Mouse (Mus musculus) C2C12 (cell line): ENCODE data around the gene Inpp5e.

Experiments
- CEBPB ChIP-seq: IDR thresholded peaks from one replicate; pipeline ENCODE4 v1.6.1; 2011; ENCODE audit warnings: low read depth, mild to moderate bottlenecking, control low read depth, moderate library complexity
- CTCF ChIP-seq: IDR thresholded peaks from one replicate; pipeline ENCODE4 v1.5.1; 2011; ENCODE audit not compliant: control insufficient read depth, insufficient read depth, insufficient read length
- MAX ChIP-seq: IDR thresholded peaks from one replicate; pipeline ENCODE4 v1.6.1; 2011; ENCODE audit warnings: mild to moderate bottlenecking, control low read depth
- MYOD1 ChIP-seq: IDR thresholded peaks from one replicate; pipeline ENCODE4 v1.6.1; 2011; ENCODE audit warnings: low read depth; ENCODE audit not compliant: control insufficient read depth, insufficient read length
- USF1 ChIP-seq: IDR thresholded peaks from one replicate; pipeline ENCODE4 v1.6.1; 2011; ENCODE audit warnings: low read depth, mild to moderate bottlenecking, control low read depth, moderate library complexity

GRCm38 (mm10) chr2:26357484-26357883, 51.5 kb downstream of the Inpp5e start:
- TF ChIP-seq CTCF, result no peak
- no peak for TF ChIP-seq MAX
- no peak for TF ChIP-seq MYOD1
- TF ChIP-seq USF1, result no peak
- TF ChIP-seq CEBPB, result no peak
